Comparison of ENCODE assay signal across 8 mouse cellular contexts in genomic region chr12:11178486-11179154, GRCm38 (mm10). TPM values are rescaled to one million over a fixed set of nuclear protein-coding genes. Genes with fewer than 3 reads are reported as not detected.
DNase-seq lines count a peak whose midpoint lies in the region; ATAC-seq lines count a peak whose summit lies in the region.

No protein-coding gene starts in this region.

- H3K4me1 ChIP-seq in hindbrain, embryonic 12.5 days: 0 out of 2 replicates have a peak, but pooled peaks cover 3% of the 10 kb centered on the region

- peak; percentile 91 for ATAC-seq in hindbrain, embryonic 12.5 days (ENCODE audit: low FRiP score)

- H3K27me3 ChIP-seq in hindbrain, embryonic 12.5 days: peaks cover 3% of the 10 kb centered on the region; the same call in 1 of the 2 replicates

- DNase-seq in MN1 (ENCODE audit: low spot score): peak; percentile 60
- DNase-seq in cerebellum, adult 9-10 months: peak; percentile 71
- peak; percentile 50 to 86 for DNase-seq in frontal cortex, postnatal 10 days (ENCODE audit: low spot score in 2 of 2)
- DNase-seq in layer of hippocampus, postnatal 10 days (ENCODE audit: low spot score in 2 of 2): peak; percentile 94
- peak; percentile 92 for DNase-seq in lung, postnatal 10 days
- DNase-seq in retina, adult 2 months (ENCODE audit: low read depth, low spot score): peak; percentile 54
- peak; percentile 78 for DNase-seq in thymus, postnatal 25 days

- peak overlapping the region; percentile 38 for H3K4me2 ChIP-seq in hindbrain, embryonic 12.5 days (replicated peaks)

- H3K9me3 ChIP-seq in hindbrain, embryonic 12.5 days (replicated peaks): no peaks in the 10 kb centered on the region

- H3K27ac ChIP-seq in hindbrain, embryonic 12.5 days: no peak overlapping the region

- 32% methylated on average over 11 of the region's 11 CpGs for WGBS in hindbrain, embryonic 12.5 days

- no peak overlapping the region for H3K9ac ChIP-seq in hindbrain, embryonic 12.5 days

- H3K36me3 ChIP-seq in hindbrain, embryonic 12.5 days: no peaks in the 10 kb centered on the region

- H3K4me3 ChIP-seq in hindbrain, embryonic 12.5 days: no peak overlapping the region

RNA-seq across cellular contexts. Expression of gene Kcns3, which starts 27.8 kb away (rescaled TPM):
- polyA plus RNA-seq in hindbrain, embryonic 12.5 days (2016; fragmentation: Nextera tagmentation; extraction: Ambion mirVana): 0.79 and 0.98 TPM in 2 replicates
- 1 to 10 TPM; 4.0 to 4.1 TPM for total RNA-seq in layer of hippocampus, postnatal 10 days (2021)

RNA-seq across cellular contexts. Expression of gene Msgn1, which starts 30.2 kb away (rescaled TPM):
- not detected in 2 replicates for polyA plus RNA-seq in hindbrain, embryonic 12.5 days (2016; fragmentation: Nextera tagmentation; extraction: Ambion mirVana)
- total RNA-seq in layer of hippocampus, postnatal 10 days (2021): not detected
